Mouse (Mus musculus) liver (tissue): Measurements from ENCODE around the gene Gm28171.
"Not testable (repeated sequence)": the region's sequence is repeated elsewhere in the genome, so short reads cannot be mapped to it uniquely, and the experiment has no call there.

ENCODE experiments used
- DNase-seq: peaks from one replicate; pipeline ENCODE4 v3.0.0-alpha.2; 2020; ENCODE audit warnings: mixed read lengths

The Gm28171 gene

DNA sequence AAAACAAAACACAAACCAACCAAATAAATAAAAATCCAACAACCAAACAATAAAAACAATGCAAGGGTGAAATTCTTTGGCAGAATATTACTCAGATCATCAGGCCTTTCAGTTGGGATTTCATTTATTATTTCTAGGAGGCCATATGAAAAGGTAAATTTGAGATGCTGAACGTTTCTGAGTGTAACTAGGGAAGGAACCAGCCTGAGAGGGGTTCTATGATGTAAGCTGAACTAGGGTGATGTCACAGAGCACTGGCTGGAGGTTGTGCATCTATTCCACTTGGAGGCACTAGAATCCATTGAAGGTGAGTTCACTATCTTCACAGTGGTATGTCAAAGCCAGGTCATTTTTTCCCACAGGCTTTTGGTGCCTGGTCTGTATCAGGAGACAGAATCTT, at the start of gene Gm28171:
Gene Gm28171, plus strand, starts transcription at position 301 of the 400 bp plus-strand sequence.
- not testable (repeated sequence) for DNase-seq
